Mouse (Mus musculus): ENCODE measurements around the gene Dapk1. TPM values are rescaled to one million over a fixed set of nuclear protein-coding genes. Genes with fewer than 3 reads are reported as not detected.

Gene Dapk1
- polyA plus RNA-seq, 1 experiment from 2014 or later = 13.1 TPM

DNA sequence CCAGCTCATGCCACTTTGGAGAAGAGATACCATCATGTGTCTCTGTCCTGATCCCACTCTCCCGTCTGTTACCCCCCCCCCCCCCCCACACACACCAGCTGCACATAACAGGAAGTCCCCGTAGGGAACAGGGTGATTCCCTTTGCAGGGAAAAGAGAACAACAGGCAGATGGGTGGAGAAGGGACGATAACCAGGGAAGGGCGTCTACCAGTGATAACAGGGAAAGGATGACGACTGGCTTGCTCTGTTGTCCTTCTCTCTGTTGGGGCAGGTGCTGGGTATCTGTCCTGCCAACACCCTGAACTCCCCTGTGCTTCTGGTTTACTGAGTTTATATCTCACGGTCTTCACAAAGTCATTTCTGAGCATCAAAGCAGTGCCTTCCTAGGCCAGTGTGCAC lies 18.0 kb downstream of the Dapk1 start:
- WGBS = 40% methylated on average over 6 of the region's 6 CpGs
- Histone ChIP-seq H3K9me3 (no peaks in the 10 kb centered on the region), H3K9ac (no peak overlapping the region), H3K27me3 (replicated peaks) (no peaks in the 10 kb centered on the region), H3K36me3 (no peaks in the 10 kb centered on the region), H3K27ac (no peak overlapping the region), H3K4me1 (0 out of 2 replicates have a peak, but pooled peaks cover 5% of the 10 kb centered on the region), H3K4me3 (replicated peaks) (no peak overlapping the region), H3K4me2 (no peak overlapping the region)
- ATAC-seq (ENCODE audit: insufficient read depth, low FRiP score, low read depth) = no peak

GRCm38 (mm10) chr13:60621411-60621965 lies 19.7 kb downstream of the Dapk1 start:
- no peak overlapping the region for H3K27ac ChIP-seq
- H3K36me3 ChIP-seq = no peaks in the 10 kb centered on the region
- H3K4me1 ChIP-seq = 0 out of 2 replicates have a peak, but pooled peaks cover 5% of the 10 kb centered on the region
- H3K4me2 ChIP-seq = no peak overlapping the region
- WGBS = 63% methylated on average over 4 of the region's 4 CpGs
- no peak overlapping the region for H3K9ac ChIP-seq
- H3K9me3 ChIP-seq = no peaks in the 10 kb centered on the region
- no peaks in the 10 kb centered on the region for H3K27me3 ChIP-seq (replicated peaks)
- no peak for ATAC-seq (ENCODE audit: insufficient read depth, low FRiP score, low read depth)
- H3K4me3 ChIP-seq (replicated peaks) = no peak overlapping the region

GRCm38 (mm10) chr13:60625581-60625980 lies 23.8 kb downstream of the Dapk1 start:
- H3K27ac ChIP-seq = no peak overlapping the region
- no peaks in the 10 kb centered on the region for H3K36me3 ChIP-seq
- no peaks in the 10 kb centered on the region for H3K9me3 ChIP-seq
- no peak for ATAC-seq (ENCODE audit: insufficient read depth, low FRiP score, low read depth)
- H3K4me3 ChIP-seq (replicated peaks) = no peak overlapping the region
- H3K9ac ChIP-seq = no peak overlapping the region
- H3K4me2 ChIP-seq = no peak overlapping the region
- H3K4me1 ChIP-seq = no peaks in the 10 kb centered on the region
- no peaks in the 10 kb centered on the region for H3K27me3 ChIP-seq (replicated peaks)
- 47% methylated on average over 7 of the region's 7 CpGs for WGBS

GRCm38 (mm10) chr13:60627843-60628656 lies 26.3 kb downstream of the Dapk1 start:
- H3K4me3 ChIP-seq (replicated peaks) = no peak overlapping the region
- no peaks in the 10 kb centered on the region for H3K27me3 ChIP-seq (replicated peaks)
- 51% methylated on average over 15 of the region's 15 CpGs for WGBS
- H3K9ac ChIP-seq = no peak overlapping the region
- no peaks in the 10 kb centered on the region for H3K4me1 ChIP-seq
- H3K9me3 ChIP-seq = no peaks in the 10 kb centered on the region
- no peak overlapping the region for H3K4me2 ChIP-seq
- ATAC-seq (ENCODE audit: insufficient read depth, low FRiP score, low read depth) = no peak
- no peak overlapping the region for H3K27ac ChIP-seq
- no peaks in the 10 kb centered on the region for H3K36me3 ChIP-seq

DNA sequence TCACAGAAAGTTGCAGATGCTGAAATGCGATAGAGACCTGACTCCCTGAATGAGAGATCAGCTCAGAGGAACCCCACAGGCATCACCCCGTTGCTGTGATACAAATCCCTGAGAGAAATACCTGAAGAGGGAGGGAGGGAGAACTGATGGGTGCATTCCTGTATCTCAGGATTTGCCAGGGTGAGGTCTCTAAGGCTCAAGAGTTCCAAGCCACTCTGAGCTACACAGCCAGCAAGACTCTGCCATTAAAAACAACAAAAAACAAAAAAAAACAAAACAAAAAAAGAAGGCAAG lies 26.9 kb downstream of the Dapk1 start:
- Histone ChIP-seq H3K9ac (no peak overlapping the region), H3K4me2 (no peak overlapping the region), H3K4me1 (no peaks in the 10 kb centered on the region), H3K36me3 (no peaks in the 10 kb centered on the region), H3K4me3 (replicated peaks) (no peak overlapping the region), H3K27ac (no peak overlapping the region), H3K27me3 (replicated peaks) (no peaks in the 10 kb centered on the region), H3K9me3 (no peaks in the 10 kb centered on the region)
- ATAC-seq (ENCODE audit: insufficient read depth, low FRiP score, low read depth) = no peak
- WGBS = 24% methylated on average over 2 of the region's 2 CpGs

DNA sequence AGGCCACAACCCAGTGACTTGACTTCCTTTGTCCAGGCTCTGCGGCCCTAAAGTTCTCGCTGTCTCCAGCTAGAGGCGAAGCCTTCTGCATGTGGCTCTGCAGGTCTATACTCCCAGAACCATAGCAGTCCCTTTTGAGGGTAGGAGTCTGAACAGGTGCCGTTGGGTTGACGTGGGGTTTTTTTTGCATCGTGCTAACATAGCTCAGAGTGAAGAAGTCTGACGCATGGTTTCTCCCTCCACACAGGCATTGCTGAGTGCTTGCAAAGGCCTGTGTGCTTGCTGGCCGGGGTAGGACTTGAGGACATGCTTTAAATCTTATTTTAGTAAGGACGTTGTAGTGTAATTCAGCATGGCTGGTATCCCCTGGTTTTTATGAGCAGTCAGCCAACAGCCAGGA lies 27.7 kb downstream of the Dapk1 start:
- Histone ChIP-seq H3K27ac (no peak overlapping the region), H3K9ac (no peak overlapping the region), H3K4me1 (no peaks in the 10 kb centered on the region), H3K9me3 (no peaks in the 10 kb centered on the region), H3K4me3 (replicated peaks) (no peak overlapping the region), H3K4me2 (no peak overlapping the region), H3K36me3 (no peaks in the 10 kb centered on the region), H3K27me3 (replicated peaks) (no peaks in the 10 kb centered on the region)
- no peak for ATAC-seq (ENCODE audit: insufficient read depth, low FRiP score, low read depth)
- WGBS = 89% methylated on average over 9 of the region's 9 CpGs

- 64% methylated on average over 6 of the region's 6 CpGs for WGBS
- Histone ChIP-seq H3K36me3 (no peaks in the 10 kb centered on the region), H3K27me3 (replicated peaks) (no peaks in the 10 kb centered on the region)
Measured at GRCm38 (mm10) chr13:60633945-60634344, 32.2 kb downstream of the Dapk1 start.

DNA sequence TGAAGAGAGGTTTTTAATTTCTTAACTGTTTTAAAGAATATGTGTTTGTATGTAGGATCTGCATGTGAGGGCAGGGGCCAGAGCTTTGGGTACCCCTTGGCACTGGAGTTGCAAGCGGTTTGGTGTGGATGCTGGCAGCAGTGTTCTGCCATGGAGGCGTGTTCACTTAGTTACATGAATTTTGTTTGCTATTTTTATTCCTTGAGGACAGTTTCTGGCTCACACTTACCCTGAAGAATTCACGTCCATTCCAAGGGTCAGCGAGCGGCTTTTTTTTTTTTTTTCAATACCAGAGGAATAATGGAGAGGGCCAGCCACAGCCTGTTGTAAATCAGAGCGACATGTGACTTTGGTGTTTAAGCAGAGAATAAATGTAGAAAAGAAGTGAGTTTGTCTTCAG lies 33.9 kb downstream of the Dapk1 start:
- no peak for ATAC-seq (ENCODE audit: insufficient read depth, low FRiP score, low read depth)
- WGBS = 69% methylated on average over 6 of the region's 6 CpGs

More at GRCm38 (mm10) chr13:60633945-60634344, 32.2 kb downstream of the Dapk1 start:
- ATAC-seq (ENCODE audit: insufficient read depth, low FRiP score, low read depth) = no peak
- no peak overlapping the region for H3K9ac ChIP-seq
- H3K4me3 ChIP-seq (replicated peaks) = no peak overlapping the region
- no peaks in the 10 kb centered on the region for H3K9me3 ChIP-seq
- no peak overlapping the region for H3K27ac ChIP-seq
- no peak overlapping the region for H3K4me2 ChIP-seq
- no peaks in the 10 kb centered on the region for H3K4me1 ChIP-seq

DNA sequence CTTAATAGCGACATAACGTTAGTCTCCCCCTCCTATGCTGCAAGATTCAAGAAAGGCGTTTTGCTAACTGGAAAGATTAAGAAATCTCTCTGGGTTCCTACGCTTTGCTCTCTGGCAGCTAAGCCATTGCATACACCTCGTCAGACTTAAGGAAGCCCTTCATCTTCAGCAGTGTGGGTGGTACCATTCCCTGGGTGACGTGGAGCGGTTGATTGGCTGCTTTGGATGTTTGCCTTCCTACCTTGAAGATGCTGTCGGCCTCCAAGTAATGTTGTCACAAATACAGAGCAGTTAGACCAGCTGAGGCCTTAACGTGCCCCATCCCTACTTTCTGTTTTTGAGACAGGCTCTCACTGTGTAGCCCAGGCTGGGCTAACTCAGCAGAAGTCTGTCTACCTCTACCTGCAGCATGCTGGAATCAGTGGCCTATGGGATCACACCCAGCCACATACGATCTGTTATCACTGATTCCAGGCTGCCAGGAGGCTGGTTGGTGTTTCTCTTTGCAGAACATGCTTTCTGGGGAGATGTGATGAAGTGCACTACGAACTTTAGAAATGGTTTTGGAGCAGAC lies 37.8 kb downstream of the Dapk1 start:
- Histone ChIP-seq H3K4me3 (replicated peaks) (no peak overlapping the region), H3K4me1 (no peaks in the 10 kb centered on the region), H3K27ac (no peak overlapping the region), H3K9me3 (no peaks in the 10 kb centered on the region), H3K27me3 (replicated peaks) (no peaks in the 10 kb centered on the region), H3K9ac (no peak overlapping the region), H3K4me2 (no peak overlapping the region), H3K36me3 (no peaks in the 10 kb centered on the region)
- no peak for ATAC-seq (ENCODE audit: insufficient read depth, low FRiP score, low read depth)
- 73% methylated on average over 11 of the region's 11 CpGs for WGBS

More for the DNA sequence above, 33.9 kb downstream of the Dapk1 start:
- Histone ChIP-seq H3K4me1 (no peaks in the 10 kb centered on the region), H3K27me3 (replicated peaks) (no peaks in the 10 kb centered on the region), H3K36me3 (no peaks in the 10 kb centered on the region), H3K9me3 (no peaks in the 10 kb centered on the region), H3K4me2 (no peak overlapping the region), H3K27ac (no peak overlapping the region), H3K4me3 (replicated peaks) (no peak overlapping the region), H3K9ac (no peak overlapping the region)

DNA sequence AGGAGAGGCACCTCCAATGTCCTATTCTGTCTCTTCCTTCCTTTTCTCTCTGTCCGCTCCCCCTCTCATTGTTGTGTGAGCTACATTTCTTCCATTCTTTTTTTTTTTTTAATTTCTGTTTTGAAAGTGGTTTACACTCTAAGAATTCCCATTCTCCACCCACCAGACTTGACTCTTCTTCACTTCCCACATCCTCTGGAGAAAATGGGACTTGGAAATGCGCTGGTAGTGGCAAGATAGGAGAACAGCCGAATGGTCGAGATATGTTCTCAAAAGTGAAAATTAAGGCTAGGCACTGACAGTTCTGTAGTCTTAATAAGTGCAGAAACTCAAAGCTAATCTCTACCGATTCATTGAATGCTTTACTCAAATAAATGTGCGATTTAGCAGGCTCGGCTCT lies 38.7 kb downstream of the Dapk1 start:
- H3K4me3 ChIP-seq (replicated peaks) = no peak overlapping the region
- H3K27ac ChIP-seq = no peak overlapping the region
- no peak overlapping the region for H3K9ac ChIP-seq
- H3K4me2 ChIP-seq = no peak overlapping the region
- H3K36me3 ChIP-seq = no peaks in the 10 kb centered on the region
- no peaks in the 10 kb centered on the region for H3K27me3 ChIP-seq (replicated peaks)
- H3K9me3 ChIP-seq = no peaks in the 10 kb centered on the region
- 91% methylated on average over 7 of the region's 7 CpGs for WGBS
- H3K4me1 ChIP-seq = no peaks in the 10 kb centered on the region
- ATAC-seq (ENCODE audit: insufficient read depth, low FRiP score, low read depth) = no peak

DNA sequence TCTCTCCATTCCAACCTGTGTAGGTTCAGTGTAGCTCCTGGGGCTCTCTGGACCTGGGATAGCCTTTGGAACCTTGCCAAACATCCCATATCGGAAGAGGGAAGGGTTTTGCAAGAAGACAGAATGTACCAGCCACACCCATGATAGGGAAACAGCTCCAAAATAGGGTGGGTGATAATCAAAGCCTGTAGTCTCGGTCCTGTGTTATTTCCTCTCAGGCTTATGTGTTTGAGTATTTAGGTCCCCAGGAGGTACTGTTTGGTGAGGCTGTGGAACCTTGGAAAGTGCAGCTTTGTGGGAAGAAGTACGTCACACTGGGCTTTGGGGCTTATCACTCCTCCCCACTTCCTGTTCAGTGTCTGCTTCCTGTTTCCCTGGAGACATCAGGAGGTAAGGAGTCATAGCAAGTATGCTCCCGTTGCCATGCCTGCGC lies 42.7 kb downstream of the Dapk1 start:
- ATAC-seq (ENCODE audit: insufficient read depth, low FRiP score, low read depth) = no peak
- no peaks in the 10 kb centered on the region for H3K27me3 ChIP-seq (replicated peaks)
- no peaks in the 10 kb centered on the region for H3K36me3 ChIP-seq
- H3K27ac ChIP-seq = no peak overlapping the region
- no peaks in the 10 kb centered on the region for H3K4me1 ChIP-seq
- 53% methylated on average over 5 of the region's 5 CpGs for WGBS
- H3K4me2 ChIP-seq = no peak overlapping the region
- H3K9ac ChIP-seq = no peak overlapping the region
- H3K4me3 ChIP-seq (replicated peaks) = no peak overlapping the region
- no peaks in the 10 kb centered on the region for H3K9me3 ChIP-seq

DNA sequence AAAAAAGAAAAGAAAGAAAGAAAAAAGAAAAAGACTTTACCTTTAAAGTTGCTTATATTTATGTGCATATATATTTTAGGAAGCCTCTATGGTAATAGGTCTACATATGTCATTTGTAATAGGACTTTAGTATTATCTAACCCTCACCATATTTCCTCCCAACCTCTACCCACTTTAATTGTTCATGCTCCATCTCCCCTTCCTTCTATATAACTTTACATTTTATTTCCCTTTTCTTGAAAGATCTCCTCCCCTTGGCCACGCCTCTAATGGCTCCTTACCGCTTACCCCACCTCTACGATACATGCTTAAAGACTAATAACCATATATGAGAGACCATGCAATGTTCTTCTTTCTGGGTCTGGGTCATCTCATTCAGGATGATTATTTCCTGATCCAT lies 45.0 kb downstream of the Dapk1 start:
- Histone ChIP-seq H3K36me3 (no peaks in the 10 kb centered on the region), H3K9ac (no peak overlapping the region), H3K4me2 (no peak overlapping the region), H3K27me3 (replicated peaks) (no peaks in the 10 kb centered on the region), H3K4me3 (replicated peaks) (no peak overlapping the region), H3K27ac (no peak overlapping the region), H3K4me1 (no peaks in the 10 kb centered on the region), H3K9me3 (no peaks in the 10 kb centered on the region)
- ATAC-seq (ENCODE audit: insufficient read depth, low FRiP score, low read depth) = no peak
- WGBS = 93% methylated on average over 3 of the region's 3 CpGs
